Mouse (Mus musculus) lung, embryonic 16.5 days (tissue): Measurements from ENCODE around the gene Gucy1b1. TPM values are rescaled to one million over a fixed set of nuclear protein-coding genes. Genes with fewer than 3 reads are reported as not detected.
A peak's percentile ranks its signal among the peaks of the same experiment; 100 is the strongest.

ENCODE experiments used
- ATAC-seq: fragments of 200-750 bp; cut with Nextera tagmentation; 2 replicates; pipeline ENCODE4 v1.8.0; 2017; ENCODE audit warnings: low read depth, mild to moderate bottlenecking, moderate library complexity
- H3K27ac ChIP-seq: fragments of 300-500 bp; sonication (generic); 2 replicates; pipeline ENCODE4 v1.5.1; 2014; ENCODE audit warnings: mild to moderate bottlenecking, control low read depth, low read length
- H3K27me3 ChIP-seq: fragments of 300-500 bp; sonication (generic); 2 replicates; pipeline ENCODE4 v1.6.1; 2014; ENCODE audit warnings: low read depth, low read length, mixed read lengths; ENCODE audit not compliant: control insufficient read depth, insufficient read depth
- H3K36me3 ChIP-seq: fragments of 300-500 bp; sonication (generic); 2 replicates; pipeline ENCODE4 v1.6.1; 2014; ENCODE audit warnings: low read length; ENCODE audit not compliant: control insufficient read depth, insufficient read depth
- H3K4me1 ChIP-seq: fragments of 300-500 bp; sonication (generic); replicated peaks from 2 replicates; pipeline ENCODE4 v1.6.1; 2014; ENCODE audit warnings: low read length, mixed read lengths; ENCODE audit not compliant: control insufficient read depth, insufficient read depth
- H3K4me2 ChIP-seq: fragments of 300-500 bp; sonication (generic); 2 replicates; pipeline ENCODE4 v1.6.1; 2014; ENCODE audit warnings: low read depth, low read length, control low read depth
- H3K4me3 ChIP-seq: fragments of 300-500 bp; sonication (generic); 2 replicates; pipeline ENCODE4 v1.5.1; 2014; ENCODE audit warnings: mild to moderate bottlenecking, low read length, control low read depth
- H3K9ac ChIP-seq: fragments of 300-500 bp; sonication (generic); 2 replicates; pipeline ENCODE4 v1.6.1; 2014; ENCODE audit warnings: low read length, control low read depth
- H3K9me3 ChIP-seq: fragments of 300-500 bp; sonication (generic); 2 replicates; pipeline ENCODE4 v1.6.1; 2016; ENCODE audit warnings: low read length; ENCODE audit not compliant: control insufficient read depth
- WGBS: fragments of 180-500 bp; shearing (Covaris S2); extraction: QIAGEN DNeasy Blood & Tissue Kit; methylation state at CpG from one replicate; pipeline ENCODE4 v1.1.7; 2014; 5-methylcytosine and 5-hydroxymethylcytosine counted together
- polyA plus RNA-seq: library from polyadenylated mRNA; unstranded; fragments of >200 nt; fragmentation: Nextera tagmentation; extraction: Ambion mirVana; gene quantifications from 2 replicates; pipeline ENCODE4 v1.2.1, GENCODE M21; 2015

The Gucy1b1 gene
- polyA plus RNA-seq: 83.5 and 88.9 TPM in 2 replicates

DNA sequence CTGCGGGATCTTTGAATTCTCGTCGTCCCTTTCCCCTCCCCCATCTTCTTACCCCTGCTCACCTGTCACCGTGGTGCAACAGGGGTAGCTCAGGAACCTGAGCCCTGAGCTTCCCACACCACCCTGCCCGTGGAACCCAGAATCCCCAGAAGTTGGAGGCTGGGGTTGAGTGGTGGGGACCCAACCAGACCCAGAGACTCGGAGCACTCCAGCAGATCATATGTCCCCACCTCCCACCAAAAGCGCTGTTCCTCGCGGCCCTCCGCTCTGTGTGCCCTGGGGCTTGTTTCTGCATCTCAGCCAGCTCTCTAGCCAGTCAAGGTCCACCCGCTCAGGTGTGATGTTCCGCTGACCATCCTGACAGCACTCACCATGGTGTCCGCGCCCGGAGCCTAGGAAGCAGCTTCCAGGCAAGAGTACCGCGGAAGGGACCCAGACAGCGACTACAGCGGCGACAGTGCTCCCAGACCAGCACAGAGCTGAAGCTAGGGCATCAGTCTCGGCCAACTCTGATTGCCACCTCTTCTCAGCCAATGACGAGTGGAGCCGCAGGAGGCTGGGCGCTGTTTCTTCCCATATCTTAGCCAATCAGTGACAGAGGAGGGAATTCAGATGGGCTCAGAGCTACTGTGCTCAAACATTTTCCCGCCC, at the start of gene Gucy1b1:
Gene Gucy1b1 (minus strand): TSS at position 489 of the 651 bp plus-strand sequence.
- H3K9ac ChIP-seq: peak within 1 kb of the TSS; percentile 76
- WGBS: 1% methylated on average over 25 of the region's 25 CpGs
- peak; percentile 98 for ATAC-seq
- peaks cover 15% of the 10 kb centered on the region; the same call in 1 of the 2 replicates for H3K4me1 ChIP-seq
- no peaks in the 10 kb centered on the region for H3K36me3 ChIP-seq
- peak within 1 kb of the TSS; percentile 84 for H3K27ac ChIP-seq
- no peaks in the 10 kb centered on the region for H3K9me3 ChIP-seq
- peak within 1 kb of the TSS; percentile 58 for H3K4me3 ChIP-seq
- no peaks in the 10 kb centered on the region for H3K27me3 ChIP-seq
- H3K4me2 ChIP-seq: peak within 1 kb of the TSS; percentile 95

GRCm38 (mm10) chr3:82118916-82119315, 44.4 kb upstream of the Gucy1b1 start:
- no peak for ATAC-seq

DNA sequence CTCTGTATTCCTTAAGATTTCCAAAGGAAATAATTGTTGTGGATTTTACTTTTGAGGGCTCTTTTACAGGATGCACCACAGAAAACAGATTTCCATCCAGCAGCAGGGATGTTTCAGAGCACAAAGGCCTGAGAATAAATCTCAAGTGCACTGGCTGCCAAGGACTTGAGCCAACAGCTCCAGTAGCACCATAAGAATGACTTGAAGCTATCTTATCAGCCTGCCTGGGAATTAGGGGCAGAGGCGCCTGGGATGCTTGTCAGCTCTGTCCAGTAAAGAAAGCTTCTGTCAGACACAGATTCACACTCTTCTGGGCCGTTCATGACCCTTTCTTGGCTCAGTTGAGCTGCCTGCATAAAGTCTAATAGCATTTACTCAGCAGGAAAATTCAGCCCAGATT, 38.0 kb upstream of the Gucy1b1 start:
- Histone ChIP-seq H3K4me2 (no peak overlapping the region), H3K9me3 (no peaks in the 10 kb centered on the region), H3K27ac (peak overlapping the region; percentile 81), H3K36me3 (0 out of 2 replicates have a peak, but pooled peaks cover 5% of the 10 kb centered on the region), H3K4me3 (no peak overlapping the region), H3K9ac (no peak overlapping the region), H3K4me1 (peaks cover 4% of the 10 kb centered on the region; the same call in 1 of the 2 replicates), H3K27me3 (no peaks in the 10 kb centered on the region)
- ATAC-seq: peak; percentile 95
- WGBS: 30% methylated on average over 2 of the region's 2 CpGs

More at GRCm38 (mm10) chr3:82118916-82119315, 44.4 kb upstream of the Gucy1b1 start:
- no peaks in the 10 kb centered on the region for H3K4me1 ChIP-seq
- no peaks in the 10 kb centered on the region for H3K9me3 ChIP-seq
- H3K4me3 ChIP-seq: no peak overlapping the region
- H3K27me3 ChIP-seq: no peaks in the 10 kb centered on the region
- 88% methylated on average over 1 of the region's 1 CpGs for WGBS
- H3K4me2 ChIP-seq: no peak overlapping the region
- no peaks in the 10 kb centered on the region; the same call in 1 of the 2 replicates for H3K36me3 ChIP-seq
- no peak overlapping the region for H3K27ac ChIP-seq
- no peak overlapping the region for H3K9ac ChIP-seq

- Histone ChIP-seq H3K36me3 (0 out of 2 replicates have a peak, but pooled peaks cover 5% of the 10 kb centered on the region), H3K27ac (peak overlapping the region; percentile 81), H3K4me1 (peaks cover 4% of the 10 kb centered on the region; the same call in 1 of the 2 replicates), H3K27me3 (no peaks in the 10 kb centered on the region), H3K9ac (no peak overlapping the region), H3K4me3 (no peak overlapping the region), H3K4me2 (no peak overlapping the region), H3K9me3 (no peaks in the 10 kb centered on the region)
- ATAC-seq: peak; percentile 91
- 27% methylated on average over 3 of the region's 3 CpGs for WGBS
Observed at GRCm38 (mm10) chr3:82111986-82112385, 37.5 kb upstream of the Gucy1b1 start.

GRCm38 (mm10) chr3:82108951-82109350, 34.5 kb upstream of the Gucy1b1 start:
- H3K9me3 ChIP-seq: no peaks in the 10 kb centered on the region
- ATAC-seq: no peak
- H3K4me1 ChIP-seq: peaks cover 4% of the 10 kb centered on the region; the same call in 1 of the 2 replicates
- no peaks in the 10 kb centered on the region for H3K27me3 ChIP-seq
- H3K9ac ChIP-seq: no peak overlapping the region
- no peak overlapping the region for H3K27ac ChIP-seq
- H3K36me3 ChIP-seq: 0 out of 2 replicates have a peak, but pooled peaks cover 5% of the 10 kb centered on the region
- H3K4me2 ChIP-seq: no peak overlapping the region
- H3K4me3 ChIP-seq: no peak overlapping the region
- WGBS: 88% methylated on average over 15 of the region's 15 CpGs

- Histone ChIP-seq H3K27ac (no peak overlapping the region), H3K4me3 (no peak overlapping the region), H3K4me1 (no peaks in the 10 kb centered on the region), H3K36me3 (0 out of 2 replicates have a peak, but pooled peaks cover 5% of the 10 kb centered on the region), H3K9ac (no peak overlapping the region), H3K27me3 (no peaks in the 10 kb centered on the region), H3K9me3 (no peaks in the 10 kb centered on the region), H3K4me2 (no peak overlapping the region)
- WGBS: 51% methylated on average over 6 of the region's 6 CpGs
- ATAC-seq: no peak
Observed at GRCm38 (mm10) chr3:82104229-82104628, 29.7 kb upstream of the Gucy1b1 start.

DNA sequence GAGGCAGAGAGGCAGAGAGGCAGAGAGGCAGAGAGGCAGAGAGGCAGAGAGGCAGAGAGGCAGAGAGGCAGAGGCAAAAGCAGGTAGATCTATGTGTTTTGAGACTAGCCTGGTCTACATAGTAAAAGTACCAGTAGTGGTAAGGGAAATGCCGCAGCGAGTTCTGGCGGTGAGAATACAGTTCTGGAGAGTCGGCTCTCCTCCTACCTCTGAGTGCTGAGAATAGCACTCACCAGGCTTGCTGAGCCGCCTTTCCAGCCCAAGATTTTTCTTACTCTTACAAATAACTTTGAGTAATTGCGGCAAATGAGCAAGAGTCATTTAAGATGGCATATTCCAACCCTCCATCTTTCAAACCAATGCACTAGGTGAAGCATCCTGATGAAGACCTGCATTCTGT, 24.6 kb upstream of the Gucy1b1 start:
- Histone ChIP-seq H3K9ac (no peak overlapping the region), H3K36me3 (0 out of 2 replicates have a peak, but pooled peaks cover 1% of the 10 kb centered on the region), H3K27ac (no peak overlapping the region), H3K9me3 (no peaks in the 10 kb centered on the region), H3K4me3 (no peak overlapping the region), H3K4me1 (no peaks in the 10 kb centered on the region), H3K27me3 (no peaks in the 10 kb centered on the region), H3K4me2 (no peak overlapping the region)
- no peak for ATAC-seq
- WGBS: 83% methylated on average over 6 of the region's 6 CpGs

- H3K9me3 ChIP-seq: no peaks in the 10 kb centered on the region
- H3K27me3 ChIP-seq: no peaks in the 10 kb centered on the region
- no peaks in the 10 kb centered on the region for H3K4me1 ChIP-seq
- H3K36me3 ChIP-seq: 0 out of 2 replicates have a peak, but pooled peaks cover 3% of the 10 kb centered on the region
- ATAC-seq: no peak
- WGBS: 70% methylated on average over 2 of the region's 2 CpGs
- H3K9ac ChIP-seq: no peak overlapping the region
- H3K4me2 ChIP-seq: no peak overlapping the region
- H3K27ac ChIP-seq: no peak overlapping the region
- H3K4me3 ChIP-seq: no peak overlapping the region
Observed at GRCm38 (mm10) chr3:82096801-82097200, 22.3 kb upstream of the Gucy1b1 start.

GRCm38 (mm10) chr3:82073741-82074181, 728 bp downstream of the Gucy1b1 start:
- Histone ChIP-seq H3K27me3 (no peaks in the 10 kb centered on the region), H3K9me3 (no peaks in the 10 kb centered on the region), H3K36me3 (no peaks in the 10 kb centered on the region), H3K27ac (peak overlapping the region; percentile 84), H3K4me1 (peaks cover 15% of the 10 kb centered on the region; the same call in 1 of the 2 replicates), H3K4me3 (peak overlapping the region; percentile 58), H3K4me2 (peak overlapping the region; percentile 95), H3K9ac (peak overlapping the region; percentile 76)
- WGBS: 0% methylated on average over 34 of the region's 34 CpGs
- ATAC-seq: peak; percentile 74
